Mouse (Mus musculus) thymus, adult 2 months (tissue): ENCODE results near the gene Cyp51. TPM values are rescaled to one million over a fixed set of nuclear protein-coding genes. Genes with fewer than 3 reads are reported as not detected.

Experiments
- DNase-seq: peaks from one replicate; pipeline ENCODE4 v3.0.0; 2021
- H3K27ac ChIP-seq: fragments of 200-500 bp; 2 replicates; pipeline ENCODE4 v1.5.1; 2012; ENCODE audit warnings: low read length, control low read depth; ENCODE audit not compliant: control insufficient read depth, insufficient read depth
- H3K27me3 ChIP-seq: fragments of 200-500 bp; 2 replicates; pipeline ENCODE4 v1.6.1; 2012; ENCODE audit warnings: mild to moderate bottlenecking, low read length, moderate library complexity, mixed read lengths; ENCODE audit not compliant: control insufficient read depth, insufficient read depth
- H3K36me3 ChIP-seq: fragments of 200-500 bp; 2 replicates; pipeline ENCODE4 v1.6.1; 2012; ENCODE audit warnings: mild to moderate bottlenecking, low read length, moderate library complexity; ENCODE audit not compliant: control insufficient read depth, insufficient read depth
- H3K4me1 ChIP-seq: fragments of 200-500 bp; replicated peaks from 2 replicates; pipeline ENCODE4 v1.6.1; 2012; ENCODE audit warnings: low read length; ENCODE audit not compliant: control insufficient read depth, insufficient read depth
- H3K4me3 ChIP-seq: fragments of 200-500 bp; 2 replicates; pipeline ENCODE4 v1.5.1; 2012; ENCODE audit warnings: mild to moderate bottlenecking, low read length, control low read depth, moderate library complexity; ENCODE audit not compliant: control insufficient read depth, insufficient read depth
- CTCF ChIP-seq: fragments of 200-500 bp; IDR thresholded peaks from 2 replicates; pipeline ENCODE4 v1.5.1; 2012; ENCODE audit warnings: mild to moderate bottlenecking, control low read depth, low read length, moderate library complexity, borderline replicate concordance; ENCODE audit not compliant: control insufficient read depth, poor library complexity, insufficient read depth; ENCODE audit errors: extremely low read depth
- POLR2A ChIP-seq: fragments of 200-500 bp; IDR thresholded peaks from 2 replicates; pipeline ENCODE4 v1.6.1; 2012; ENCODE audit warnings: mild to moderate bottlenecking, low read length, control low read depth, moderate library complexity; ENCODE audit not compliant: control insufficient read depth, poor library complexity, insufficient read depth; ENCODE audit errors: extremely low read depth
- WGBS: fragments of 180-500 bp; shearing (Covaris S2); methylation state at CpG from one replicate; pipeline ENCODE4 v1.1.7; 2018; 5-methylcytosine and 5-hydroxymethylcytosine counted together
- polyA plus RNA-seq: library from polyadenylated mRNA; depleted of rRNA; stranded (reverse); fragments of >200 nt; gene quantifications from 2 replicates; pipeline ENCODE4 v1.2.3, GENCODE M21; 2012; rRNA removed

The Cyp51 gene
- polyA plus RNA-seq, 1 experiment, result 20.8 TPM

- WGBS, result 62% methylated on average over 4 of the region's 4 CpGs
- TF ChIP-seq POLR2A, result no peak
- no peak for TF ChIP-seq CTCF
- Histone ChIP-seq H3K27ac (no peak overlapping the region), H3K4me1 (no peaks in the 10 kb centered on the region), H3K4me3 (no peak overlapping the region), H3K36me3 (peaks cover 7% of the 10 kb centered on the region), H3K27me3 (no peaks in the 10 kb centered on the region)
- DNase-seq, result no peak
These were observed 72.7 kb downstream of the Cyp51 start for GRCm38 (mm10) chr5:4031846-4032245.

Other genes with a start within 250 kb of the Cyp51 start
- gene Mterf1a, start 210.8 kb downstream of the Cyp51 start, polyA plus RNA-seq, result 2.6 and 3.0 TPM in 2 replicates
- gene Akap9, start 176.7 kb downstream of the Cyp51 start, polyA plus RNA-seq, result 11.7 and 13.9 TPM in 2 replicates
- 0.34 and 0.68 TPM in 2 replicates for gene Mterf1b, start 87.6 kb upstream of the Cyp51 start, polyA plus RNA-seq